Mouse (Mus musculus) forebrain, embryonic 15.5 days (tissue): ENCODE measurements around the gene Slit1. TPM values are rescaled to one million over a fixed set of nuclear protein-coding genes. Genes with fewer than 3 reads are reported as not detected.

Experiments
- ATAC-seq: fragments of 200-750 bp; cut with Nextera tagmentation; replicated peaks from 2 replicates; pipeline ENCODE4 v1.8.0; 2017; ENCODE audit warnings: mild to moderate bottlenecking, moderate TSS enrichment, moderate library complexity
- H3K27ac ChIP-seq: fragments of 300-500 bp; sonication (generic); replicated peaks from 2 replicates; pipeline ENCODE4 v1.5.1; 2015; ENCODE audit warnings: mild to moderate bottlenecking, inconsistent platforms
- H3K27me3 ChIP-seq: fragments of 300-500 bp; sonication (generic); 2 replicates; pipeline ENCODE4 v1.6.1; 2015; ENCODE audit warnings: inconsistent platforms
- H3K36me3 ChIP-seq: fragments of 300-500 bp; sonication (generic); 2 replicates; pipeline ENCODE4 v1.6.1; 2015; ENCODE audit warnings: mild to moderate bottlenecking, inconsistent platforms
- H3K4me1 ChIP-seq: fragments of 300-500 bp; sonication (generic); 2 replicates; pipeline ENCODE4 v1.6.1; 2015; ENCODE audit warnings: inconsistent platforms
- H3K4me2 ChIP-seq: fragments of 300-500 bp; sonication (generic); replicated peaks from 2 replicates; pipeline ENCODE4 v1.6.1; 2015; ENCODE audit warnings: mild to moderate bottlenecking, inconsistent platforms
- H3K4me3 ChIP-seq: fragments of 300-500 bp; sonication (generic); 2 replicates; pipeline ENCODE4 v1.5.1; 2015; ENCODE audit warnings: mild to moderate bottlenecking, inconsistent platforms
- H3K9ac ChIP-seq: fragments of 300-500 bp; sonication (generic); replicated peaks from 2 replicates; pipeline ENCODE4 v1.6.1; 2015; ENCODE audit warnings: mild to moderate bottlenecking, inconsistent platforms
- H3K9me3 ChIP-seq: fragments of 300-500 bp; sonication (generic); 2 replicates; pipeline ENCODE4 v1.6.1; 2016; ENCODE audit warnings: inconsistent platforms
- WGBS: fragments of 180-500 bp; shearing (Covaris S2); methylation state at CpG from one replicate; pipeline ENCODE4 v1.1.7; 2015; ENCODE audit warnings: mixed read lengths; 5-methylcytosine and 5-hydroxymethylcytosine counted together
- polyA plus RNA-seq: library from polyadenylated mRNA; unstranded; fragments of >200 nt; fragmentation: Nextera tagmentation; extraction: Ambion mirVana; gene quantifications from 2 replicates; pipeline ENCODE4 v1.2.1, GENCODE M21; 2015

Slit1 gene
- polyA plus RNA-seq = 17.5 and 21.0 TPM in 2 replicates

DNA sequence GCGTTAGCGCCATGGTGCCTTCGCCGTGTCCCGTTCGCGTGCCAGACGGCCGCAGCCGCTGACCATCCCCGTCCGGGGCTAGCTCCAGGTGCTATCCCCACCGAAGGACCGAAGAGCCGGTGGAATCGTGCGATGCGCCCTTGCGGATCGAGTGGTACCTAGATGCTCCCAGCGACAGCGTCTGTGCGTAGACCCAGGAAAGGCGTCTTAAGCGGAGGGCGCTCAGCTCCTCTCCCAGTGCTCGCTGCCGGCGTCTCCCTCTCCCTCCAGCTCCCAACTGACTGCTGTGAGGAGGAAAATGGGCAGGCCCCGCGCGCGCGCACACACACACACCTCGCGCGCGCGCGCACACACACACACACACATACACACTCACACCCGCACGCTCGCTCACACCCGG is at the start of gene Slit1:
Slit1 (minus strand) TSS at position 270 of the 400 bp plus-strand sequence.
- ATAC-seq = peak; percentile 23
- WGBS = under 1% methylated on average over 44 of the region's 44 CpGs
- H3K4me3 ChIP-seq = peak within 1 kb of the TSS; percentile 74
- peak within 1 kb of the TSS; percentile 78 for H3K9ac ChIP-seq
- peak within 1 kb of the TSS; percentile 84 for H3K4me2 ChIP-seq
- H3K27me3 ChIP-seq = no peaks in the 10 kb centered on the region
- no peaks in the 10 kb centered on the region for H3K36me3 ChIP-seq
- H3K27ac ChIP-seq = peak within 1 kb of the TSS; percentile 79
- no peaks in the 10 kb centered on the region for H3K9me3 ChIP-seq
- peaks cover 88% of the 10 kb centered on the region for H3K4me1 ChIP-seq

DNA sequence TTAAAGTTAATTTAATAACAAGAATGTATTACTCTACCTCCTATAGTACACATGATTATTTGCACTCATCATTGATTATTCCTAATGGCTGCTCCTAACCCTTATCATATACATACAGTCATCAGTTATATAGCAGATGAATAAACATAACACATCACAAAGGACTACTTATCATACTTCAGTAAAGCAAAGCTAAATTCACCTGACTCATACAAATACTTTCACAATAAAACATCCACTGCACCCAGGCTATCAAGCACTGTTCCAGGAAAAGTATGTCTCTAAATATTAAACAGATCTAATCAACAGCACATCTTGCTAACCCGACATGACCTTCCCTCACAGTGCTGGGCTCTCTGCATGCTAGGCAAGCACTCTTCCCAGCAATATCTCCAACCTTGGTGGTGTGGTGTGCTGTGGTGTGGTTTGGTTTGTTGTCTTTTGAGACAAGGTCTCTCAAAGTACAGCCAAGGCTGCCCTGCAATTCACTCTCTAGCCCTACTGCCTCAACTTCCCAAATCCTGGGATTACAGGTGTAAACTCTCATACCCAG is 49.5 kb upstream of the Slit1 start:
- H3K9me3 ChIP-seq = no peaks in the 10 kb centered on the region
- no peaks in the 10 kb centered on the region for H3K27me3 ChIP-seq
- ATAC-seq = no peak
- 88% methylated on average over 1 of the region's 1 CpGs for whole genome bisulfite sequencing
- H3K36me3 ChIP-seq = no peaks in the 10 kb centered on the region
- no peak overlapping the region for H3K27ac ChIP-seq
- H3K4me1 ChIP-seq = no peaks in the 10 kb centered on the region
- H3K4me3 ChIP-seq = no peak overlapping the region
- H3K4me2 ChIP-seq = no peak overlapping the region
- H3K9ac ChIP-seq = no peak overlapping the region

DNA sequence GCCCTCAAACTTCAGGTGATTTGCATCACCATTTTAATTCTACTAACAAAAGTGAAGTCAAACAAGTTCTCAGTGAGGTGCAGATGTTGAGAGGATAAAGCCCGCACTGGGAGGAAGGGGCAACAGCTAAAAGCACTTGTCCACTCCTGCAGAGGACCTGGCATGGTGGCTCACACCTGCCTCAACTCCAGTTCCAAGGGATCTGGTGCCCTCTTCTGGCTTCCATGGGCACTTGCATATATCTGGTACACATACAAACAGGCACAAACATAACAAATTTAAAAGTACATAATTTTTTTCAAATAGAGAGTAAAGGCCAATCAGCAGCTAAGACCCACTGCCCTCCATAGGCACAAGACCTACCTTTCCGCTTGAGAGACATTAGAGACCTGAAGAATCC is 47.9 kb upstream of the Slit1 start:
- no peaks in the 10 kb centered on the region for H3K9me3 ChIP-seq
- no peak overlapping the region for H3K4me3 ChIP-seq
- H3K27ac ChIP-seq = no peak overlapping the region
- H3K4me1 ChIP-seq = no peaks in the 10 kb centered on the region
- no peaks in the 10 kb centered on the region for H3K36me3 ChIP-seq
- H3K27me3 ChIP-seq = no peaks in the 10 kb centered on the region
- H3K9ac ChIP-seq = no peak overlapping the region
- WGBS = 100% methylated on average over 2 of the region's 2 CpGs
- no peak overlapping the region for H3K4me2 ChIP-seq
- no peak for ATAC-seq

DNA sequence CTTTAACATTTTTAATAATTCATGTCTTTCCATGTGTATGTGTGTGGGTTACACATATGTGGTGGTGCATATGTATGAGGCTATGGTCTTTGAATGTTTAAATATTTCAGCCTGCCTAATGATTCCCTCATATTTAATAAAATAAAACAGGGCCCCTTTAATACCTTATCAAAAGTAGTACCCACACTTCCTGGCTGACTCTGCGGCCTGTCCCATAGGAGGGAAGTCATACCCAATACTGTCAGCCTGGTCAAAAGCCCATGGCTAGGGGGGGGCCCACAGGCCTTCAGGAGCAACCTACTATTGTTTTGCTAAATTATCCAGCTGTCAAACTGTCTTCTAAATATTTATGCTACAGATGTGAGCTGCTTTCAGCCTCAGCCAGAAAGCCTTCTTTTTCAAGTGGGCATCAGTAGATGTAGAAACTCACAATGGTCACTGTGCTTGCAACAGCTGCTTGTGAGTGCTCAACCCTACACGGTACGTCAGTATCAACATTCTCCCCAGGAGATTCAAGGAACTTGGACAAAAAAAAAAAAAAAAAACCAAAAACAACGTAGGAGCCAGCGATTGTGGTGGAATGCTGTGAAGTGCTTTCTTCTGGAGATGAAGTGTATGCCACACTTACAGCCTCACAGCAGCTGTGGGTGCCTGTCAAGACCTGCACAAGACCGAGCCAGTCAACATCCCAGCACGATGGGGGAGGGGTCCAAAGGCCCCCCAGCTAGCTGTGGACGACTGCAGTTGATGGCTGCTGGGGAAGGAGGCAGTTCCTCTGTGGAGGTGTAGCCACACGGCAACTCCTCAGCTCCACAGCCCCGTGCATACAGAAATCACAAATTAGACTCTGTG is 45.9 kb upstream of the Slit1 start:
- H3K4me3 ChIP-seq = no peak overlapping the region
- no peaks in the 10 kb centered on the region for H3K27me3 ChIP-seq
- H3K4me1 ChIP-seq = no peaks in the 10 kb centered on the region
- no peak overlapping the region for H3K9ac ChIP-seq
- H3K27ac ChIP-seq = no peak overlapping the region
- no peaks in the 10 kb centered on the region for H3K9me3 ChIP-seq
- H3K4me2 ChIP-seq = no peak overlapping the region
- H3K36me3 ChIP-seq = peaks cover 8% of the 10 kb centered on the region; the same call in 1 of the 2 replicates
- ATAC-seq = no peak
- WGBS = 73% methylated on average over 10 of the region's 10 CpGs

DNA sequence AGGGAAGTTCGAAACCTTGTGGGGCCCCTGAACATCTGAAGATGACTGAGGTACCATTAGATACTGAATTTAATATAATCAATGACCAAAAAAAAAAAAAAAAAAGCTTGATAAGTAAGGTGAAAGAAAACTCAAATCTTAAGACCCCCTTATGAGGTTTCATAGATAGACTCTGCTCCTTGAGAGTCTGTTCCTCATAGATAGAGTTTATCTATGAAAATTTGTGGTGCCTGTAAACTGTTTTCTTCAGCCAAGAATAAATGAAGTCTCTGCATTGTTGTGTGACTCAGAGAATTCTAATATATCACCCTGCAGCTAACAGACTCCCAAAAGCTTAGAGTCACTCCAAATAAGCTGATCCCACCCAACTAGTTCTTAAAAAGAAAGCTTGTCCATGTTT is 43.4 kb upstream of the Slit1 start:
- Histone ChIP-seq H3K9me3 (no peaks in the 10 kb centered on the region), H3K36me3 (peaks cover 8% of the 10 kb centered on the region; the same call in 1 of the 2 replicates), H3K4me3 (no peak overlapping the region), H3K9ac (no peak overlapping the region), H3K27ac (no peak overlapping the region), H3K27me3 (no peaks in the 10 kb centered on the region), H3K4me1 (no peaks in the 10 kb centered on the region), H3K4me2 (no peak overlapping the region)
- no peak for ATAC-seq
- WGBS = 100% methylated on average over 1 of the region's 1 CpGs

DNA sequence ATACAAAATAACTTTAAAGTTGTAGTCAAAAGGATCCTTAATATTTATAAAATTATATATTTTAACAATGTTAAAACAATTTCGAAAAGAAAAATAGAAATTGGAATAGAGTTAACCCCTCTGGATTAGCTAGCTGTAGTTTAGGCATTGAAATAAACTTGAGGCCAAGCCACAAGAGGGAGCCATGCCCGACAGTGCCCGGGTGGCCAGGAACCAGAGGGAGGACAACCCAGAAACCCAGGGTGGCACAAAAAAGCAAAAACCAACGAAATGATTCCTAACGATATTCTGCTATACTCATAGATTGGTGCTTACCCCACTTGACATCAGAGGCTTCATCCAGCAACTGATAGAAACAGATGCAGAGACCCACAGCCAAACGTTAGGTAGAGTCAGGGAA is 34.0 kb upstream of the Slit1 start:
- no peak overlapping the region for H3K27ac ChIP-seq
- H3K4me3 ChIP-seq = no peak overlapping the region
- H3K4me1 ChIP-seq = no peaks in the 10 kb centered on the region
- WGBS = 88% methylated on average over 6 of the region's 6 CpGs
- peaks cover 17% of the 10 kb centered on the region; the same call in 1 of the 2 replicates for H3K36me3 ChIP-seq
- no peaks in the 10 kb centered on the region for H3K27me3 ChIP-seq
- H3K9ac ChIP-seq = no peak overlapping the region
- no peak for ATAC-seq
- H3K4me2 ChIP-seq = no peak overlapping the region
- no peaks in the 10 kb centered on the region for H3K9me3 ChIP-seq

DNA sequence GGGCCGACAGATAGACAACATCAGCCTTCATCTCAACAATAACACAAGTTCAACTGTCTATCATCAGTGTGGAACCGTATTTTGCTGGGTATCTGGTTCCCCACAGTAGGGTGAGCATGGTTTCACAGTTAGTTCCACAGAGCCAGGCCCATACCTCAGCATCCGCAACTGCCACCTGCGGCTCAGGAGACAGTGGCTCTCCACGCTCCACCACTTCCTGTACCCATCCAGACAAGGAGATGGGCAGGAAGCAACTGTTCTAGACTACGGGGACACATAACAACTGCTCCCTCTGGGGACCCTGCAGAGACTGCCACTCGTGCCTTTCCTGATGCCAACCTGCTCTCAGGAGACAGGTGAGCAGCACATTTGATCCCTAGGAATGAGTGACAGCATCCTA is 25.2 kb upstream of the Slit1 start:
- H3K27me3 ChIP-seq = no peaks in the 10 kb centered on the region
- H3K4me1 ChIP-seq = no peaks in the 10 kb centered on the region
- no peak for ATAC-seq
- H3K4me2 ChIP-seq = no peak overlapping the region
- 91% methylated on average over 7 of the region's 7 CpGs for WGBS
- no peak overlapping the region for H3K4me3 ChIP-seq
- H3K9ac ChIP-seq = no peak overlapping the region
- no peaks in the 10 kb centered on the region for H3K9me3 ChIP-seq
- H3K36me3 ChIP-seq = peaks cover 1% of the 10 kb centered on the region; the same call in 1 of the 2 replicates
- no peak overlapping the region for H3K27ac ChIP-seq

DNA sequence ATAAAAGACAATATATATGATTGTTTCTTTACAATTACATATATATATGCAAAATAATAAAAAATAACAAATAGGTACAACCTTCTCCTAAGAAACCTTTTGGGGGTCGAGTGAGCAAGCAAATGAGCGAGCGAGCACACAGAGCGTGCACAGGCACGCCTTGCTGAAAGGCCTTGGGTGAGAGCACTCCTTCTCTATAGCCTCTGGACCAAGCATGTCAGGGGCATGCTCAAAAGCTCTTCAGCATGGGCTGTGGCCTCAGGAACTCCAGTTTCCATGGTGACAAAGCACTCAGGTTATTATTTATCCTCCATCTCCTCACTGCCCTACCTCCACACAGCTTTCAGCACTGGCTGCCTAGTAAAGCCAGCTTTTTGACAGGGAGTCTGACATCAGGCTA is 23.2 kb upstream of the Slit1 start:
- 69% methylated on average over 5 of the region's 5 CpGs for WGBS
- H3K27me3 ChIP-seq = no peaks in the 10 kb centered on the region
- no peaks in the 10 kb centered on the region for H3K4me1 ChIP-seq
- no peak overlapping the region for H3K4me2 ChIP-seq
- ATAC-seq = no peak; the same call in 1 of the 2 replicates
- H3K9me3 ChIP-seq = no peaks in the 10 kb centered on the region
- H3K9ac ChIP-seq = no peak overlapping the region
- 0 out of 2 replicates have a peak overlapping the region, but pooled peaks have one; percentile 11 for H3K27ac ChIP-seq
- H3K4me3 ChIP-seq = no peak overlapping the region
- H3K36me3 ChIP-seq = no peaks in the 10 kb centered on the region

DNA sequence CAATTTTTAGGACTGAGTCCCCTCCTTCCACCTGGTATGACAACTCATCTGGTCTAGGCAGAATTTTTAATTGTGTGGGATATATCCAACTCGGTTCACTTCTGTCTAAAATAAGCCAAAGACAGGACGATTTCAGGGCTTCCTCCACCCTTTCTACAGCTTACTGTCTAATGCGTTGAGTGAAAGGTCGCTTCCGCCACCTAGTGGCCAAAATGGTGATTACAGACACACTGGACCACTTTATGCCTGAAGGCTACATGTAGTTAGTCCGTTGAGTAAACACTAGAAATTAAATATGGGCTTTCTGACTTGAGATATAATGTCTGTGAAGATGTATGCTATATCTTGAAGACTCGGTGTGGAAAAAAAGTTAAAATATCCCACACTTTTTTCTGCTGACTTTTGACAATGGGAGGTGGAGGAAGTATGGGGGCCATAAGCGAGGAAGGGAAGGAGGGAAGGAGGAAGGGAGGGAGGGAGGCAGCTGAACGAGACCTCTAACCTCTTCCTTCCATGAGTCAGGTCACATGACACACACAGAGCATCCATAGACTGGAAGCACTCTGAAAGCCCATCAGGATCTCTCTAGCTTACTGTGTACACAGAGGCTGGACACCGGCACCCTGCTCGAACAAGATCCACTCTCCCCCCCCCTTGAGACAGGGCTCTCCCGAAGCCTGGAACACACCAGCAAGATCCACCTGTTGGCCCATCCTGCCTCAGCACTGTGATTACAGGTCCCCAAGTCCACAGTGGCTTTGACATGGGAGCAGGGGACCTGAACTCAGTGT is 20.6 kb upstream of the Slit1 start:
- no peak overlapping the region for H3K9ac ChIP-seq
- H3K27ac ChIP-seq = no peak overlapping the region
- peak; percentile 74 for ATAC-seq
- no peaks in the 10 kb centered on the region for H3K9me3 ChIP-seq
- no peak overlapping the region for H3K4me3 ChIP-seq
- no peak overlapping the region for H3K4me2 ChIP-seq
- no peaks in the 10 kb centered on the region for H3K4me1 ChIP-seq
- no peaks in the 10 kb centered on the region for H3K36me3 ChIP-seq
- no peaks in the 10 kb centered on the region for H3K27me3 ChIP-seq
- WGBS = 32% methylated on average over 12 of the region's 12 CpGs

DNA sequence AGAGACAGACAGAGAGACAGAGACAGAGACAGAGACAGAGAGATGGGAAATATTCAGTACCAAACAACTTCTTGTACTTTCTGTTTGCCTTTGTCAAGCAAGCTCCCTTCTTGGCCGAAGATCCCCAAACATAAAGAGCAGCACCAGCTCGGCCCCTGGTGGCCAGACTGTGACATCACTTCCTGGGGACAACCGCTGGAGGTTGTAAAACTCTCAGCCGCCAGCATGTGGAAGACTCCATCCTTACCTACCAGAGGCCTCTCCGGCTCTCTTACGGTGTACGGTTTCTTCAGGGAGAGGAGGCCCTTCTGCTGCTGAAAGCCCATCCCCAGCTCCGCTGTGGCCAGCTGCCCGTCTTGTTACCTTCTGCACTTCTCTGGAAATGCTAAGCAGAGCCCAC is 18.1 kb upstream of the Slit1 start:
- no peak overlapping the region for H3K9ac ChIP-seq
- no peak overlapping the region for H3K4me3 ChIP-seq
- H3K4me2 ChIP-seq = no peak overlapping the region
- WGBS = 50% methylated on average over 9 of the region's 9 CpGs
- H3K36me3 ChIP-seq = no peaks in the 10 kb centered on the region
- no peaks in the 10 kb centered on the region for H3K4me1 ChIP-seq
- H3K9me3 ChIP-seq = no peaks in the 10 kb centered on the region
- H3K27ac ChIP-seq = no peak overlapping the region
- H3K27me3 ChIP-seq = no peaks in the 10 kb centered on the region
- 0 out of 2 replicates have a peak, but pooled peaks have one; percentile 15 for ATAC-seq

DNA sequence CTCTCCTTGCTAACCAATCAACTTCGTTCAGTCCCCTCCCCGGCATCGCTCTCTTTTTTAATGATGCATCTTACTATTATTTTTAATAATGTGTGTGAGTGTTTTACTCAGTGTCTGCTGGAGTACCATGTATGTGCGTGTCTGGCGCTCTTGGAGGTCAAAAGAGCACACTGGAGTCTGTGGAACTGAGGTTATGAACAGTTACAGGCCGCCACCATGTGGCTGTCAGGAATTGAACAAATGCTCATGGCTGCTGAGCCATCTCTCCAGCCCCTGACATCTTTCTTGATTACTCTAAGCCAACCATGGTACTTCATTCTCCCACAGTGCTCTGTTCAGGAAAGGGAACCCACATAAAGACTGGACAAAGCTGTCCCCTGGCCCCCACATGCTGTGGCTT is 16.3 kb upstream of the Slit1 start:
- Histone ChIP-seq H3K27me3 (no peaks in the 10 kb centered on the region), H3K4me3 (no peak overlapping the region), H3K9ac (no peak overlapping the region), H3K36me3 (no peaks in the 10 kb centered on the region), H3K9me3 (no peaks in the 10 kb centered on the region), H3K4me1 (peaks cover 4% of the 10 kb centered on the region), H3K27ac (no peak overlapping the region), H3K4me2 (no peak overlapping the region)
- WGBS = 84% methylated on average over 6 of the region's 6 CpGs
- no peak for ATAC-seq

DNA sequence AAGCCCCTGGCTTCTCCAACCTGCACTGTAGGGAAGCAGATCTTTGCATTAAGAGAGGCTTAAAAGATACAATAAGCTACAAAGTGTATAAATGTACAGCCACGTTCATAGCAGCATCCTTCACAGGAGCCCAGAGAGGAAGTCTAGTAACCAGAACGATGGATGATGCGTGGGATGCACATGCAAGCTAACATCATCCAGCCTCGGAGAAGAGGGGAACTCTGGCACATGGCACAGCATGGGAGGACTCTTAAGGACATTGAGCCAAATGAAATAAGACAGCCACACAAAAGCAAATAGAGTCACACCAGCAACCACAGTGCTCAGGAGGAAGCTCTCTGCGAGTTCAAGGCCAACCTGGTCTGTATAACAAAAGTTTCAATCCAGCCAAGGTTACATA is 15.8 kb upstream of the Slit1 start:
- H3K27ac ChIP-seq = no peak overlapping the region
- ATAC-seq = no peak
- H3K9me3 ChIP-seq = no peaks in the 10 kb centered on the region
- H3K36me3 ChIP-seq = no peaks in the 10 kb centered on the region
- H3K4me1 ChIP-seq = peaks cover 7% of the 10 kb centered on the region
- no peak overlapping the region for H3K9ac ChIP-seq
- WGBS = 82% methylated on average over 5 of the region's 5 CpGs
- no peak overlapping the region for H3K4me2 ChIP-seq
- H3K27me3 ChIP-seq = no peaks in the 10 kb centered on the region
- no peak overlapping the region for H3K4me3 ChIP-seq
